ENCODE assay signal across 9 mouse cellular contexts in genomic region chr9:75261332-75261872, GRCm38 (mm10). TPM values are rescaled to one million over a fixed set of nuclear protein-coding genes. Genes with fewer than 3 reads are reported as not detected.
DNase-seq lines count a peak whose midpoint lies in the region; ATAC-seq and TF ChIP-seq lines count a peak whose summit lies in the region.
"Had no signal": no experiment of that assay in that cellular context is flagged by ENCODE, and none has a peak within 500 bp of the region (broad histone marks: within the 10 kb centered on the region; RNA-seq: fewer than 3 reads in every experiment).

No protein-coding gene starts in this region.

- no peaks in the 10 kb centered on the region for H3K27me3 ChIP-seq in kidney, embryonic 14.5 days (ENCODE audit: control insufficient read depth, insufficient read depth, low read length)
- H3K27me3 ChIP-seq in hindbrain, embryonic 15.5 days, result no peaks in the 10 kb centered on the region
- H3K27me3 ChIP-seq in neural tube, embryonic 12.5 days (replicated peaks), result no peaks in the 10 kb centered on the region
- H3K27me3 ChIP-seq in lung, postnatal 0 days (replicated peaks; ENCODE audit: insufficient read depth, low read length), result no peaks in the 10 kb centered on the region

- H3K27ac ChIP-seq in kidney, embryonic 14.5 days (ENCODE audit: low read depth, low read length), result no peak overlapping the region; the same call in 1 of the 2 replicates
- H3K27ac ChIP-seq in hindbrain, embryonic 15.5 days (replicated peaks), result peak overlapping the region; percentile 73
- H3K27ac ChIP-seq in neural tube, embryonic 12.5 days, result peak overlapping the region; percentile 3; the same call in 1 of the 2 replicates
- no peak overlapping the region for H3K27ac ChIP-seq in lung, postnatal 0 days (ENCODE audit: low read length)
- H3K27ac ChIP-seq: kidney, postnatal 0 days had no signal

- H3K9ac ChIP-seq in kidney, embryonic 14.5 days (ENCODE audit: low read depth, low read length), result no peak overlapping the region
- H3K9ac ChIP-seq in hindbrain, embryonic 15.5 days, result 0 out of 2 replicates have a peak overlapping the region, but pooled peaks have one; percentile 19
- no peak overlapping the region for H3K9ac ChIP-seq in neural tube, embryonic 12.5 days
- no peak overlapping the region for H3K9ac ChIP-seq in lung, postnatal 0 days (replicated peaks; ENCODE audit: low read depth)

- no peak overlapping the region for H3K4me2 ChIP-seq in kidney, embryonic 14.5 days (replicated peaks; ENCODE audit: low read depth, low read length)
- H3K4me2 ChIP-seq in hindbrain, embryonic 15.5 days, result peak overlapping the region; percentile 13
- H3K4me2 ChIP-seq in neural tube, embryonic 12.5 days (replicated peaks), result peak overlapping the region; percentile 7; the same call in 1 of the 2 replicates
- H3K4me2 ChIP-seq in lung, postnatal 0 days (replicated peaks; ENCODE audit: low read depth, low read length), result no peak overlapping the region

- peaks cover 12% of the 10 kb centered on the region for H3K4me1 ChIP-seq in kidney, embryonic 14.5 days (ENCODE audit: control insufficient read depth, insufficient read depth, low read length)
- peaks cover 14% of the 10 kb centered on the region for H3K4me1 ChIP-seq in hindbrain, embryonic 15.5 days (replicated peaks)
- H3K4me1 ChIP-seq in neural tube, embryonic 12.5 days, result peaks cover 30% of the 10 kb centered on the region
- H3K4me1 ChIP-seq in lung, postnatal 0 days (ENCODE audit: insufficient read depth, low read depth, low read length), result no peaks in the 10 kb centered on the region

- H3K36me3 ChIP-seq in kidney, embryonic 14.5 days (ENCODE audit: control insufficient read depth, insufficient read depth, low read length), result no peaks in the 10 kb centered on the region
- H3K36me3 ChIP-seq in hindbrain, embryonic 15.5 days, result no peaks in the 10 kb centered on the region
- no peaks in the 10 kb centered on the region for H3K36me3 ChIP-seq in neural tube, embryonic 12.5 days
- no peaks in the 10 kb centered on the region for H3K36me3 ChIP-seq in lung, postnatal 0 days (ENCODE audit: insufficient read depth, low read length)

- H3K4me3 ChIP-seq in kidney, embryonic 14.5 days (ENCODE audit: low read length), result no peak overlapping the region
- H3K4me3 ChIP-seq in hindbrain, embryonic 15.5 days, result no peak overlapping the region
- no peak overlapping the region for H3K4me3 ChIP-seq in neural tube, embryonic 12.5 days
- H3K4me3 ChIP-seq in lung, postnatal 0 days (ENCODE audit: low read depth, low read length), result no peak overlapping the region

- H3K9me3 ChIP-seq in kidney, embryonic 14.5 days (ENCODE audit: control insufficient read depth, low read length), result no peaks in the 10 kb centered on the region
- no peaks in the 10 kb centered on the region for H3K9me3 ChIP-seq in hindbrain, embryonic 15.5 days
- H3K9me3 ChIP-seq in neural tube, embryonic 12.5 days, result no peaks in the 10 kb centered on the region
- no peaks in the 10 kb centered on the region for H3K9me3 ChIP-seq in lung, postnatal 0 days (ENCODE audit: low read length)

- ATAC-seq in kidney, embryonic 14.5 days (ENCODE audit: low FRiP score, low TSS enrichment), result peak; percentile 36; the same call in 1 of the 2 replicates
- peak; percentile 86 for ATAC-seq in hindbrain, embryonic 15.5 days (ENCODE audit: low FRiP score, low read depth)
- peak; percentile 89 for ATAC-seq in neural tube, embryonic 12.5 days (ENCODE audit: low FRiP score, low read depth)
- no peak for ATAC-seq in lung, postnatal 0 days

- DNase-seq in kidney, adult 9 months, result no peak
- DNase-seq in embryo, embryonic 10.5 days (ENCODE audit: low spot score), result peak; percentile 78
- DNase-seq in cerebellum, adult 8-10 months, result no peak
- no peak for DNase-seq in lung, postnatal 0 days (ENCODE audit: low spot score)
- DNase-seq in layer of hippocampus, adult 9-11 months, result no peak

- TF ChIP-seq EP300 in lung, postnatal 0 days (IDR thresholded peaks at IDR 0.05), result no peak

- no peak for TF ChIP-seq CTCF in lung, postnatal 0 days (IDR thresholded peaks at IDR 0.05)

- 17% methylated on average over 8 of the region's 8 CpGs for WGBS in kidney, embryonic 14.5 days
- 5% methylated on average over 8 of the region's 8 CpGs for WGBS in hindbrain, embryonic 15.5 days
- WGBS in neural tube, embryonic 12.5 days, result 1% methylated on average over 8 of the region's 8 CpGs
- 19% methylated on average over 8 of the region's 8 CpGs for WGBS in lung, postnatal 0 days

RNA-seq across cellular contexts. Expression of gene Myo5c, which starts 29.6 kb away (rescaled TPM):
- polyA plus RNA-seq in kidney, embryonic 14.5 days (2014; fragmentation: Nextera tagmentation; extraction: Ambion mirVana), result 3.9 and 4.4 TPM in 2 replicates
- polyA plus RNA-seq in hindbrain, embryonic 15.5 days (2015; fragmentation: Nextera tagmentation; extraction: Ambion mirVana), result 0.28 and 0.54 TPM in 2 replicates
- polyA plus RNA-seq in neural tube, embryonic 12.5 days (2016; fragmentation: Nextera tagmentation; extraction: Ambion mirVana), result 0.32 TPM in 2 replicates
- 35.0 and 39.2 TPM in 2 replicates for polyA plus RNA-seq in lung, postnatal 0 days (2015; fragmentation: Nextera tagmentation; extraction: Ambion mirVana)

RNA-seq across cellular contexts. Expression of gene Gnb5, which starts 44.7 kb away (rescaled TPM):
- 22.1 and 27.9 TPM in 2 replicates for polyA plus RNA-seq in kidney, embryonic 14.5 days (2014; fragmentation: Nextera tagmentation; extraction: Ambion mirVana)
- polyA plus RNA-seq in hindbrain, embryonic 15.5 days (2015; fragmentation: Nextera tagmentation; extraction: Ambion mirVana), result 81.3 and 83.9 TPM in 2 replicates
- 38.7 and 42.3 TPM in 2 replicates for polyA plus RNA-seq in neural tube, embryonic 12.5 days (2016; fragmentation: Nextera tagmentation; extraction: Ambion mirVana)
- polyA plus RNA-seq in lung, postnatal 0 days (2015; fragmentation: Nextera tagmentation; extraction: Ambion mirVana), result 10.7 and 11.5 TPM in 2 replicates

Comparison
In these comparisons a context has a peak if more than half of its experiments do, and no peak if none do; other contexts are left out.
1. H3K27ac ChIP-seq: peak in hindbrain, embryonic 15.5 days (single experiment) and neural tube, embryonic 12.5 days (single experiment); none in kidney, embryonic 14.5 days (single experiment) and lung, postnatal 0 days (single experiment).
2. H3K4me2 ChIP-seq: peak in hindbrain, embryonic 15.5 days (single experiment) and neural tube, embryonic 12.5 days (single experiment); none in kidney, embryonic 14.5 days (single experiment) and lung, postnatal 0 days (single experiment).